Mouse (Mus musculus): ENCODE data around the gene Lef1. TPM values are rescaled to one million over a fixed set of nuclear protein-coding genes. Genes with fewer than 3 reads are reported as not detected.

The Lef1 gene
- polyA plus RNA-seq, 1 experiment: 4.3 TPM

- WGBS: 92% methylated on average over 3 of the region's 3 CpGs
- H3K4me1 ChIP-seq (ENCODE audit: control insufficient read depth, insufficient read depth, low read length): peaks cover under 1% of the 10 kb centered on the region; the same call in 1 of the 2 replicates
- H3K27ac ChIP-seq (ENCODE audit: control insufficient read depth, insufficient read depth, low read depth, low read length, poor library complexity): no peak overlapping the region
- no peak for TF ChIP-seq POLR2A (IDR thresholded peaks at IDR 0.05; ENCODE audit: borderline replicate concordance, control insufficient read depth, low read depth, low read length)
- TF ChIP-seq CTCF (IDR thresholded peaks at IDR 0.05; ENCODE audit: control insufficient read depth, insufficient read depth, low read length): no peak
- no peak overlapping the region for H3K4me3 ChIP-seq (replicated peaks; ENCODE audit: control insufficient read depth, low read depth, low read length)
Observed at GRCm38 (mm10) chr3:131266366-131267050, 156.2 kb downstream of the Lef1 start.

GRCm38 (mm10) chr3:131270381-131270780 lies 160.1 kb downstream of the Lef1 start:
- 87% methylated on average over 6 of the region's 6 CpGs for WGBS
- H3K27ac ChIP-seq (ENCODE audit: control insufficient read depth, insufficient read depth, low read depth, low read length, poor library complexity): no peak overlapping the region

GRCm38 (mm10) chr3:131271157-131271556 lies 160.9 kb downstream of the Lef1 start:
- no peak for TF ChIP-seq CTCF (IDR thresholded peaks at IDR 0.05; ENCODE audit: control insufficient read depth, insufficient read depth, low read length)
- TF ChIP-seq POLR2A (IDR thresholded peaks at IDR 0.05; ENCODE audit: borderline replicate concordance, control insufficient read depth, low read depth, low read length): no peak
- peak overlapping the region; percentile 29 for H3K4me3 ChIP-seq (replicated peaks; ENCODE audit: control insufficient read depth, low read depth, low read length)
- no peak overlapping the region for H3K27ac ChIP-seq (ENCODE audit: control insufficient read depth, insufficient read depth, low read depth, low read length, poor library complexity)
- H3K4me1 ChIP-seq (ENCODE audit: control insufficient read depth, insufficient read depth, low read length): peaks cover 2% of the 10 kb centered on the region; the same call in 1 of the 2 replicates
- 5% methylated on average over 8 of the region's 8 CpGs for WGBS

More at GRCm38 (mm10) chr3:131270381-131270780, 160.1 kb downstream of the Lef1 start:
- Histone ChIP-seq H3K4me3 (replicated peaks; ENCODE audit: control insufficient read depth, low read depth, low read length) (no peak overlapping the region), H3K4me1 (ENCODE audit: control insufficient read depth, insufficient read depth, low read length) (peaks cover 2% of the 10 kb centered on the region; the same call in 1 of the 2 replicates)
- TF ChIP-seq CTCF (IDR thresholded peaks at IDR 0.05; ENCODE audit: control insufficient read depth, insufficient read depth, low read length) (no peak), POLR2A (IDR thresholded peaks at IDR 0.05; ENCODE audit: borderline replicate concordance, control insufficient read depth, low read depth, low read length) (no peak)

- Histone ChIP-seq H3K4me1 (ENCODE audit: control insufficient read depth, insufficient read depth, low read length) (peaks cover 2% of the 10 kb centered on the region; the same call in 1 of the 2 replicates), H3K27ac (ENCODE audit: control insufficient read depth, insufficient read depth, low read depth, low read length, poor library complexity) (peak within 1 kb of the TSS; percentile 54; the same call in 1 of the 2 replicates), H3K4me3 (replicated peaks; ENCODE audit: control insufficient read depth, low read depth, low read length) (peak within 1 kb of the TSS; percentile 92)
- under 1% methylated on average over 54 of the region's 54 CpGs for WGBS
- TF ChIP-seq CTCF (IDR thresholded peaks at IDR 0.05; ENCODE audit: control insufficient read depth, insufficient read depth, low read length): no peak
- TF ChIP-seq POLR2A (IDR thresholded peaks at IDR 0.05; ENCODE audit: borderline replicate concordance, control insufficient read depth, low read depth, low read length): 0 out of 2 replicates have a peak, but pooled peaks have one; percentile 24
Observed at GRCm38 (mm10) chr3:131271559-131272373, 161.5 kb downstream of the Lef1 start, which contains the start of gene Hadh. TSS of gene Hadh (minus strand) at chr3:131272101.

GRCm38 (mm10) chr3:131272374-131273100 lies 162.3 kb downstream of the Lef1 start:
- whole genome bisulfite sequencing: 19% methylated on average over 10 of the region's 10 CpGs
- Histone ChIP-seq H3K4me1 (ENCODE audit: control insufficient read depth, insufficient read depth, low read length) (peaks cover 2% of the 10 kb centered on the region; the same call in 1 of the 2 replicates), H3K4me3 (replicated peaks; ENCODE audit: control insufficient read depth, low read depth, low read length) (peak overlapping the region; percentile 92), H3K27ac (ENCODE audit: control insufficient read depth, insufficient read depth, low read depth, low read length, poor library complexity) (no peak overlapping the region)
- TF ChIP-seq CTCF (IDR thresholded peaks at IDR 0.05; ENCODE audit: control insufficient read depth, insufficient read depth, low read length) (no peak), POLR2A (IDR thresholded peaks at IDR 0.05; ENCODE audit: borderline replicate concordance, control insufficient read depth, low read depth, low read length) (no peak)

Other genes with a start within 250 kb of the Lef1 start
- gene Hadh, start 161.6 kb downstream of the Lef1 start, polyA plus RNA-seq (2011; ENCODE audit: insufficient read depth, insufficient read length, low replicate concordance, missing spikeins): 13.9 and 22.7 TPM in 2 replicates
- gene Cyp2u1, start 192.8 kb downstream of the Lef1 start, polyA plus RNA-seq (2011; ENCODE audit: insufficient read depth, insufficient read length, low replicate concordance, missing spikeins): 0.36 and 1.1 TPM in 2 replicates